Mouse (Mus musculus): ENCODE measurements around the gene Sun2.

Gene Sun2

DNA sequence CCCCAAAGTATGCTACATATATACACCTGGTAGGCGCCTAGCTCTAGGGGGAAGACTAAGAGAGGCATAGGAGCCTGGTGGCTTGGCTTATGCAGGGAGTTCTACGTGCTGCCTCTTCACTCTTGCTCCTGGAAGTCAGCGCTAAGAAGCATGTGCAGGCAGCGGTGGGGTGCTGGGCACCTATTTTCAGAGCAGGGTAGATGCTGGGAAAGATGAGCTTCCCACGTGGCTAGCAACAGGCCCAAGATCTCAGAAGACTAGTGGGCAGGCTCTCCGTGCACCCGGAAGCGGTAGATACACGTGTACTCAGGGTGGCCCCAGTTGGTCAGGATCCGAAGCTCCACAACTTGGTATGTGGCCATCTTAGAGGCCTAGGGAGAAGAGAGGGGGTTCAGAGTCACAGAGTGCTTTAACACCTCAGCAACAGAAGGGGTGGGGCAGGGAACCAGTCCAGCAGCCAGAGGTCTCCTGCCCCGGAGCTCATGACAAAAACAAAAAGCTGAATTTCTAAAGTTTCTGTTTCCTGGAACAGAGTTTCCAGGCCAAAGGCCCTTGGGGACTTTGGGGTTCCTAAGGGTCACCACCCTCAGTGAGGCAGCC is 17.0 kb downstream of the Sun2 start:
- DNase-seq (ENCODE audit: low read depth, low spot score): no peak

DNA sequence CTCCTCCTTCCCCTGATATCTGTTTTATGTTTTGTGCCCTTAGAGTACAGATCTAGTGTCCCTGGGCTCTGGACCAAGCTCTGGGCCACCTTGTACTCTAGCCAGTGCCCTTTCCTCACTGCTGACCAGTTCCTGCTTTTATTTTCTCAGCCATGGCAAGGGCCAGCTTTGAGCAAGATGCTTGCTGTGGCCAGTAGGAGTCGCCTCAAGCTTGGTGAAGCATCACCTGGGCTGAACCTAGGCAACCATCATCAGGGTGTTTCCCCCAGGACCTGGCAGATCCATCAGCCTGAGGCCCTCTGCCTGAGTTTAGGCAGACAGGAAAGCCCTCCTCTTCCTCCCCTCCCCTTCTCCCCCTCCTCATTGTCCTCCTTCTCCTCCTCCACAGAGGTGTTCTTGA is 18.9 kb downstream of the Sun2 start:
- peak; percentile 65 for DNase-seq (ENCODE audit: low read depth, low spot score)

DNA sequence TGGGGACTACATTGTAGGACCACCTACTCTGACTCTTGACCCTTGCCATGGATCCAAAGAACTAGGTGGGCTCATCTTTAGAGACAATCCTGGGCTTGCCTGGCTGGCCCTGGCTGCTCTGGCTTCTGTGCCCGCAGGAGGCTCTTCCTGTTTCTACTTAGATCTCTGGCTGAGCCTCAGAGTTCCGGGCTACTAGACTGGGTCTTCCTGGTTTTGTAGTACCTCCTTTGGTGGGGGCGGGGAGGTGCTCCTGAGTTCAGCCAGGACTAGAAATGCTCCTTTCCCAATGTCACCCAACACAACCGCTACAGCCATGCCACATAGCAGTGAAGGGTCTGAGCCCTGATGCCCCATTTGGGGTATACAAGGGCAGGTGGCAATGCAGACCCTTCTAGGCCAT is 21.5 kb downstream of the Sun2 start:
- DNase-seq (ENCODE audit: low read depth, low spot score): no peak

DNA sequence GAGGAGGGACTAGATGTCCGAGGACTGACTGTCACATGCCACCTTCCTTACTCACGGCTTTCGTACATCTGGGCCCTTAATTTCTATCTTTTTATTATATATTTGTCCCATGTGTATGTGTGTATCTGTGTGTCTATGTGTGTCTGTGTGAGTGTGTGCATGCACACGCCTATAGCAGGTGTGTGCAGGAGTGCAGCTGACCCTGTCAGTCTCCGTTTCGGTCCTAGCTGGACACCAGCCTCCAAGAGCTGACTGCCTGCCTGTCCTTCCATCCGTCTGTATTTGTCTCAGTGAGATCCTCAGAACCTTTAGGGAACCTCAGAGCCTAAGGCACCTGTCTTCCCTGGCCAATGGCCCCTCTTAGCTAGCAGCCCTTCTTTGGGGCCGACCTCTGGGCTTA is 22.1 kb downstream of the Sun2 start:
- DNase-seq (ENCODE audit: low read depth, low spot score): no peak

DNA sequence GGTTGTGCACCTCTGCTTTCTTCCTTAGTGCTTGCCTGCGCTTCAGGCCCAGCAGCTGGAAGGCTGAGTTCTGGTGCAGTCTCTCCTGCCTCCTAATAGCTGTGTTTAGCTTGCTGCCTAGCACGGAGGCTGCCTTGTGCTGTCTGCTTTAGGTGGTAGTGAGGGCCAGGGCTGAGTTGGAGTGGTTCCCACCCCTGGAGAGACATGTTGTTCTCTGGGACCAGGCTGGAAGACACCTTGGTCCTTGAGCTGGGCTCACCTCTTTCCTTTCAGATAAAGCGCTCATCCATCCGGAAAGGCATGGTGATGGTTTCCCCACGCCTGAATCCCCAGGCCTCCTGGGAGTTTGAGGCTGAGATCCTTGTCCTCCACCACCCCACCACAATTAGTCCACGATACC is 25.6 kb downstream of the Sun2 start:
- DNase-seq (ENCODE audit: low read depth, low spot score): no peak

DNA sequence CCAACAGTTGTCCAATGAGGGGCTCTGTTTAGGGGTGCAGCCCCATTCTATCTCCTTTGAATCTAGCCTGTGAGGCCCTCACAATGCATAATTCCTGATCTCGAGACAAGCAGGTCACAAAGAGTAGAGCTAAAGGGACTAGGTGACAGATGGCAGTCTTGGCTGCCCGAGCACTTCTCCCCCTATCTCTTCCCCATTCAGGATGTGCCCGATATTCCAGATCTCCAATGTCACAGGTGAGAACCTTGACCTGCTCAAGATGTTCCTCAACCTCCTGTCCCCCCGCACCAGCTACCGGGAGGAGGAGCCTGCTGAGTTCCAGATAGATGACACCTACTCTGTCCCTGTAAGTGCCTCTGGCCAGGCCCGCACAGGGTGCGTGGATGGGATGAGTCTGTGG is 26.7 kb downstream of the Sun2 start:
- no peak for DNase-seq (ENCODE audit: low read depth, low spot score)

DNA sequence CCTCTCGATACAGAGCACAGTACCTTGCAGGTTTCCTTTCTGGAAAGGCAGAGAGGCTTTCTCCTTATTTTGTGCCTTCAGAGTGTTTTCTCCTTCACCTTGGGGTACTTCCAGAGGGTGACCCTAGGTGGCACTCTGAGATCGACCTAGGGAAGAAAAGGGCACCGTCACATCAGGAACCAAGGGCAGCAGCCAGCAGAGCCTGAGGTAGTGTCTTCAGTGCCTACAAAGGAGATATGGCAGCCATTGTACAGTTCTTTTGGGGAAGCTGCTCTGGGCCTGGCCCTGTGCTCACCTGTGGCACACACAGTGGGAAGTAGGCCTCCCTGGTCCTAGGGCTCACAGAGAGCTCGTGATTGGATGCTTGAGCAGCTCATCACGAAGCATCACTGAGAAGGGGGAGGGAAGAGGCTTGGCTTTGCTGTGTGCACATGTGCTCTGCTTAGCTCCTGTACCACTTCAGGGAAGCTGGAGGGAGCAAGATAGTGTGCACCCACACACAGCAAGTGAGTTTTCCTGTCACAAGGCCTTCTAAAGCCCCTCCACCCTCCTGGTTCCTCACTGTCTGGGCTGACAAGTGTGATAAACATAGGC is 34.0 kb downstream of the Sun2 start:
- DNase-seq (ENCODE audit: low read depth, low spot score): peak; percentile 18

DNA sequence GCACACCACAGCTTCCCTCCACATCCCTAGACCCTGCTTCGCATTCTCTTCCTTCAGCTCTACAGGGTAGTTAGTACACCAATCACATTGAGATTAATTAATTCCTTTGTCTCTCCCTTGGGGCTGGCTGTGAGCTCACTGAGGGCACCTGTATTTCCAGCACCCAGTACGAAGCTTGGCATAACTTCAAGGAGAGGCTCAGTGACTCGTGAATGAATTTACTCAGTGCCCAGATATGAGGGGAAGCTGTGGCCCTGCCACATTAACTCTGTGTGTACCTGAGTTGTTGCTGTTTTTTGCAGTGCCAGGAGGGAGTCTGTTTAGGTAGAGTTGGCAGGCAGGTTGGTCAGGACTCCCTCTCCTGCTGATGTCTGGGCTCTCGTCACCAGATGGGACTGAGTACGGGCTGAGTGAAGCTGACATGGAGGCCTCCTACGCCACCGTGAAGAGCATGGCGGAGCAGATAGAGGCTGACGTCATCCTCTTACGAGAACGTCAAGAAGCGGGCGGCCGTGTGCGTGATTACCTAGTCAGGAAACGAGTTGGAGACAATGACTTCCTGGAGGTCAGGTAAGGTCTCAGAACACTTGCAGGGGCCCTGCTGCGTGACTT is 35.6 kb downstream of the Sun2 start:
- DNase-seq (ENCODE audit: low read depth, low spot score): no peak

DNA sequence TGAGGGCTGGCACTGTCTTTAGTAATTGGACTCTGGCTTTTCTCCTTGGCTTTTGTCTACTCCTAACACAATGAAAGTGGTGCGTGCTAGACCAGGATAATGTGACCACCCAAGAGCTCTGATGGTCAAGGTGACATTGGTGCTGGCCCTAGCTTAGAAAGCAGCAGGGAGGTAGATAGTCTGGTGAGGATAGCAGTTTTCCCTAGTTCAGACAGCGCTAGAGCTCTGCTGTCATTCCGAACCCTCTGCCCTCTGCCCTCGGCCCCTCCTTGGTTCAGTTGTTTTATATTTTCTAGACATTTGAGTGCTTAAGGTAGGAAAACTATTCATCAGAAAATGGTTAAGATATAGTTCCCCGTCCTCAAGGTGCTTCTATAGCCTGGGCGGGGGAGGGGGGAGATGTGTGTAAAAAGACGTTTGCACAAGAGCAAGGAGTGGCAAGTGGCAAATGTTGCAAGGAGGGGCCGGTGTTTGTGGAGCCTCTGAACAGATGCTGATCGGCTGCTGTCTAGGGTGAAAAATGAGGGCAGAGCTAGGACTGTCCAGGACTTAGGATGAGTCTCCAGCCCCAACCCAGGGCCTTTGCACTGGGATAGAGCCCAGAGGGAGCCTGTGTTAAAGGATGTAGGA is 44.7 kb downstream of the Sun2 start:
- no peak for DNase-seq (ENCODE audit: low read depth, low spot score)

DNA sequence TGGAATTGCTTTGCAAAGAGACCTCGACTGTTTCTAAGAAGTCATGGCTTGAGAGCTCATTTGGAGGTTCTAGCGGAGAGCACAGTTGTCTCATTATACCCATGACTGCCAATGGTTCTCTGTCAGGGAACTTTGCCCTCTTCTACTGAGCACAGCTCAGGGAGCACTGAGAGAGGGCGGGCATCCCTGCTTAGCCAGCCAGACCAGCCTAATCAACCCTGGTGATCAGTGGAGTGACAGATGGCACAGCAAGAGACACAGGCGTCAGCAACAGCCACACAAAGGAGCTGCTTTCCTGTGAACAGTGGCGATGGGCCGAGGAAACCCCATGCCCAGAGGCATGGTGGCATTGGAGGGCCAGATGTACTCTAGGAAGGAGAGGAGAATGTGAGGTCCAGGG is 45.3 kb downstream of the Sun2 start:
- no peak for DNase-seq (ENCODE audit: low read depth, low spot score)

DNA sequence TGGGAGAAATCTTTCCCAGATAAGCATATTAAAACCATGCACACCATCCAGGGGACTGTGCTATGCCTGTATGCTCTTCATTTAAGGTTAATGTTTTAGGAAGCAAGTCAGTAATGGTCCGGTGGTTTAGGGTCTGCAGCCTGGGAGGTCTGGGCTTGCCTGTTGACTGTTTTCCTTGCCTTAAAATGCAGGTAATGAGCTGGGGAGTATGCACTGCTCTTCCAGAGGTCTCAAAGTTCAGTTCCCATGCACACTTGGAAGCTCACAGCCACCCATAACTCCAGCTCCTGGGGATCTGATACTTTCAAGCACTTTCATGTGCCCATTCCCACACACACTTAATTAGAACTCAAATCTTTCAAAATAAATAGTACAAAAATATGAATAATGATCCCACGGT is 45.8 kb downstream of the Sun2 start:
- no peak for DNase-seq (ENCODE audit: low read depth, low spot score)

DNA sequence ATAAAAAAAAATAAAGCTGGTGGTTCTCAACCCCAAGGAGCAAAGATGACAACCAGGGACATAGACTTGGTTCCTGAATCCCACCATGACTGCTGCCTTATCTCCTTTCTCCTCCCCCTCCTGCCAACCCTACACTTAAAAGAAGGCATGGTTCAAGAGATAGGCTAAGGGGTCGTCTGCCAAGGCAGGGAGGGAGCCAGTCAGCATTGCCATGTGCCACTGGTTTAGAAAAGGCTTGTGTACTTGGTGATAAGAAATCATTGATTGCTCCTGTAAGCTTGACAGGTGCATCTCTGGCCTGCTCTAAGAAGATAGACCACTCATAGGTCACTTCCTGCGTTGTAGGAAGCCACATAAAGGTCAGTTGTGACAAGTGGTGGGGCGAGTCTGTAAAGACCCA is 46.8 kb downstream of the Sun2 start:
- no peak for DNase-seq (ENCODE audit: low read depth, low spot score)

DNA sequence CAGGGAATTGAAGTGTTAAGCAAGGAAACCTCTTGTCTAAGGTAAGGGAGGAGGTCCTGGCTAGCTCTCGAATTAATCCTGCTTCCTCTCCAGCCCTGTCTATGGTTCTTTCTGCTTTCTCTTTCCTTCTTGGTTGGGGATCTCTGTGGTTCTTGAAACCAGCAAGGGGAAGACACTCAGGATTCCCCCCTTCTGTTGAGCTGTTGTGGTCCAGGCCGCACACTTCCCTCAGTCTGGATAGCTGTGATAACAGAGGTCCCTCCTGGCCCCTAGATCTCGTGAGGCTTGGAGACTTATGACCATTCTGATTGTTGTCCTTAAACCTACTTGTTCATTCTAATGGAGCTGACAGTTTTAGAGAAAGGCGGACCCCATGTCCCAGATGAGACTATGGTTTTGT is 47.8 kb downstream of the Sun2 start:
- no peak for DNase-seq (ENCODE audit: low read depth, low spot score)

DNA sequence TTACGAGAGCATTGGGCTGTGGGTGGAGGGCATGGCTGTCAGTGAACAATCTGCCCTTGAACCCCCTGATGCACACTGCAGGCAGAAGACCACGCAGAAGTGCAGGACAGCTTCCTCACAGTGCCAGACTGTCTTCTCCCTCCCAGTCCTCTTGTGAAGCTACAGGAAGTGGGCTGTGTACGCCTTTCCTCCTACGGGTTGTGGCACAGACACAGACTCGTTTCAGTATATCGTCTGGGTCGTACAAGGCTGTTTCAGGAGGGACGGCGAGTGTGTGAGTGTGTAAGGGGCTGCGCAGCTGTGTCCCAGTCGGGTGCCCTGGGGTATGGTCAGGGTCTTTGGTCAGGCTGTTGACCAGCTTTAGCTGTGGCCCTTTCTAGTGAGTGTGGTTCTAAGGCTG is 48.6 kb downstream of the Sun2 start:
- no peak for DNase-seq (ENCODE audit: low read depth, low spot score)

DNA sequence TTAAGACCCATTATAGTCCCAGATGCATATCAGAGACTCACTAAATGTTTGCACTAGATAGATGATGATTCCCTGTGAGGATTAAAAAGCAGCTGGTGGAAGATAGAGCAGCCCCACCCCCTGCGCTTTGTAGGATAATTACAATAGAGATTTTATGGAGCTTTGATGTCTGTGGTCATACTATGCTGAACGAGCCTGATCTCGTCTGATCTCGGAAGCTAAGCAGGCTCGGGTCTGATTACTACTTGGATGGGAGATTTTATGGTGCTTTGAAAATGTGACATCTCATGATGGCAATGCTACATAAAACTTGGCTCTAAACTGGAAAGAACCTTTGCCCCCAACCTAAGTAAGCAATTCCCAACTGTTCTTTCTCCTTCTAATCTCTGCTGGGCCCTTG is 50.0 kb downstream of the Sun2 start:
- no peak for DNase-seq (ENCODE audit: low read depth, low spot score)

DNA sequence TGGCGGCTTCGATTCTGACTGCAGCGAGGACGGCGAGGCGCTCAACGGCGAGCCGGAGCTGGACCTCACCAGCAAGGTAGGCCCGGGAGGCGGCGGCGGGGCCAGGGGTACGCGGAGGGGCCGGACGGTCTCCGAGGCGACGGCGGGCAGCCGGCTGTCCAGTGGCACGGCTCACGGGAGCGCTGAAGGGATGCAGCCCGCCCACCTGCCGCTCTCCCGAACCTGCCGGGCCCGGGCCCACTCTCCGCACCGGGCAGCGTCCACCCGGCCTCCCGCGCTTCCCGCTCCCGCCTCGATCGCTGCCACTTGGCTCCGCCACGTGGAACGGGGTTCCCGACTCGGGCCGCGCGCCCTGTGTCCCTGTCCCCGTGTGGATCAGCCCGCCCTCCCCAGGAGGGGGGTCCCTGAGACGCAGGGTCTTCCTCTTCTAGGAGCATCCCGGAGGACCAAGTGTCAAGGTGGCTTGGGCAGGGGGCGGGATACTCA is 51.3 kb downstream of the Sun2 start:
- DNase-seq (ENCODE audit: low read depth, low spot score): no peak

DNA sequence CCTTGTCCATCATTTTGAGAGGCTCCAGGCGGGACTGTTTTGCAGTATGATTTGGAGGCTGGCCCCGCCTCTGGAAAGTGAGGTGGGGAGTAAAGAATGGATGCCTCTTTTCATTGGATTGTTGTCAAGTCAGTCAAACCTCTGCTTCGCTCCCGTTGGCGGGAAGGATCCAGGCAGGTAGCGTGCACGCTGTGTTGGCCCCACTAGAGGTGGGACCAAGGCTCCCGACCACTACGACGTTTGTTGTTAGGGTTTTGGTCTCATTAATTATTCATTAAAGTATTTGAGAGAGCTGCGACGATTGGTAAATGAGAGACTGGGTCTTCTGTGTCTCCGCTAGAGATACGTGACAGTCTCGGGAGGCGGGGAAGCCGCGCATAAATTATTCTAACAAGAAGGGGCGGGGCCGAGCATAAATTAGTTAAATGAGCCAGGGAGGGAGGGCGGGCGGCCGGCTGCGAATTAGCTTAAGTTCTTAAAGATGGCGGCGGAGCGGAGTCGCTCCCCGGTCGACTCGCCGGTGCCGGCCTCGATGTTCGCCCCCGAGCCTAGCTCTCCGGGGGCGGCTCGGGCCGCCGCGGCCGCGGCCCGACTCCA is 51.8 kb downstream of the Sun2 start, which contains the start of gene Gtpbp1:
Gene Gtpbp1, plus strand, starts transcription at position 420 of the 597 bp plus-strand sequence.
- peak; percentile 100 for DNase-seq (ENCODE audit: low read depth, low spot score)

DNA sequence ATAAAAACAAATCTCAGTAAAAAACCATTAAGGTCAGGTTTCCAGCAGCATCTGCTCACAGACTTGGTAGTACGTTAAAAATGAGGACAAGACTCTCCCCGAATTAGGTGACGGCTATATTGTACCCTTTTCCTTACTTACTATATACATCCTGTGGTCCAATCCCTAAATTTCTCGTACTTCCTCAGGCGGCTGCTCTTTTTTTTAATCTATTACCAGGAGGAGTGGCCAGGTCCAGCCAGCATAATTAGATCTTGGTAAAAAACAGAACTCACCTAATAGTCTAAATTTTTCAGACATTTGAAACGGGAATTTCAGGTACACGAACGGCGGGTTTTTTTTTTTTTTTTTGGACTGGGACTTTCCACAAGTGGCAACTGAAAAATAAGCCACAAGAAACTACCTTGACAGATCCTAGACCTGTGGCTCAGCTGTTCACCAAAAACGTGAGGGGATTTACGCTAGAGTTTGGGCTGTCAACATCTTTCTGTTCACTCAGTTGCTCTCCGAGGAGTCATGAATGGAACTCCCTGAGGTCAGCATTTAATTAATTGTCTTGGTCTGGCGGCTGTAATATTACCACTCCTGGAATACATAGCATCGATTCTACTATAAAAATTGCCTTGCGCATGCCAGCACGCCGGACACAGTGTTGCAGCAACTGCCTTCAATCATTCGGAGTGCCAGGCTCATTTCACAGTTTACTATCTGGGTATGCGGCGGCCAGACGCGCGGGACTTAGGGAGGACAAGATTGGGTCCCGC is 52.5 kb downstream of the Sun2 start:
- DNase-seq (ENCODE audit: low read depth, low spot score): no peak

DNA sequence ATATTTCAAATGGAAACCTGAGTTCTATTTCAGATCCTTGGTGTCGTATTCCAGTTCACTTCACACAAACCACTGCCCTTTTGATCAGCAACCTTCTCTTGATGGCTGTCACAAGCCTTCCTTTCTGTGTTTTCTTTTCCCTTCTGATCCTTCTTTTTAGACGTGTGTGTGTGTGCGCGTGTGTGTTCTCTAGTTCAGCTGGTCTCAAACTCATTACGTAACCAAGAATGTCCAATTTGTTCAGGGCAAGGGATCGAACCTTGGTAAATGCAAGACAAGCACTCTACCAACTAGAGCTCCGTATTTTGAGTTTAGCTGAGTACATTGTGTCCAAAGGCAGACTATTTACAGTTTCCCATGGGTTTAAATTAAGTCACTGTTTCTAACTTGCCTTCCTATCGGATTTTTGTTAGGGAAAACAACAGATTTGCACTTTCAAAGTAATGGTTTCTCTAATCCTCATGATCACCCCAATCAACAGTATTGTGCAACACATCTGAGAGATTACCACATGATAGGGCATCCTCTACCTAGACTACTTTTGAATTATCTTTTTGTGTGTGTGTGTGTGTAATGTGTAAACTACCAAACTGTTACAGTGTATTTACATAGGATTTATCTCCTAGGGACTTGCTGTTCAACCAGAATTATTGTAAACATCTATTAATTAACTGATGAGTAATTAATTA is 53.9 kb downstream of the Sun2 start:
- DNase-seq (ENCODE audit: low read depth, low spot score): no peak

DNA sequence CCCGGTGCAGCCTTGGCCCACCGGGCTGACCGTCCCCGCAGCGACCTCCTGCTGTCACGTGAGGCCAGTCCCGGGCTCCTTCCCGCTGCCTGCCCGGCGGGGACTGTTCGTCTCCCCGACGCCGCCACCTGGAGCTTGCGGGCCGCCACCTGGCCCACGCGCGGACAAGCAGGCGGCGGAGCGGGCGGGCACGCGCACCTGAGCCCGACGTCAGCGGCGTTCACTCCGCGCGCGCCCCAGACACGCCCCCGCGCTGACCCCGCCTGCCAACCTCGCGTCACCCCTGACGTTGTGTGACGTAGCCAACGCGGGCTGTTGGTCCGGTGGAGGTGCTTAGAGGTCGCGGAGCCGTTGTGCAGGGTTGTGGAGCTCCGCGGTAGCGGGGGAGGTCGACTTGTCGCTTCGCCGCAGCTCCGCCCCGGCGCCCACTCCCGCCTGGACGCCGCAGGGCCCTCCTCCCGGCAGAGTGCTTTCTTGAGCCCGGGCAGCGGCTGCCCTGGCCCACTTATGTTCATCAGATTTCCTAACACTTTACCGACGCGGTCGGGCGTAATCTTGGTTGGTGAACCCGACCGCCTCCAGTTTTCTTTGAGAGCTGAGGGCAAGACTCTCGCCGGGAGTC is 54.6 kb downstream of the Sun2 start, which contains the start of gene Josd1:
Gene Josd1, minus strand, starts transcription at position 274 of the 622 bp plus-strand sequence.
- peak; percentile 99 for DNase-seq (ENCODE audit: low read depth, low spot score)

DNA sequence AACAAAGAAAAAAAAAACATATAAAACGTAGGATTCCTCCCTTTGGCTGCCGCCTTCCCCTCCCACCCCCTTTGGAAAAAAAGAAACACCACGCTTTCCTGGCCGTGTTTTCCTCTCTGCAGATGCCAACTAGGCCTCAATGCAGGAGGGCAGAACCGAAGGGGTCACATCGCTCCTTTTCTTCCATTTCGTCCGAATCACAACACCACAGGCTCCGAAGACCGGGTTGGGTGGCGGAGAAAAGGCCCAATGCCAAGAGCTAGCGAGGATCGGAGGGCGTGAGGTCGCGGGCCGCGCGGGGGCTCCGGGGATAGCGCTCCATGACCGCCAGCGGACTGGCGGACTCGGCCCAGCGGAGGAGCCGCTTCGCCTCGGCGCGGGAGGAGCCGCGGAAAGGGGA is 55.2 kb downstream of the Sun2 start:
- no peak for DNase-seq (ENCODE audit: low read depth, low spot score)
